Mouse (Mus musculus) bone marrow macrophage, adult 2 months (primary cell): ENCODE measurements around the gene Fosl2.

Experiments used
- CTCF ChIP-seq: IDR thresholded peaks from 2 replicates; pipeline ENCODE4 v1.5.1; 2012; ENCODE audit warnings: low read depth, mild to moderate bottlenecking, low read length, moderate library complexity
- POLR2A ChIP-seq: IDR thresholded peaks from 2 replicates; pipeline ENCODE4 v1.6.1; 2012; ENCODE audit warnings: mild to moderate bottlenecking, low read depth, low read length, borderline replicate concordance

DNA sequence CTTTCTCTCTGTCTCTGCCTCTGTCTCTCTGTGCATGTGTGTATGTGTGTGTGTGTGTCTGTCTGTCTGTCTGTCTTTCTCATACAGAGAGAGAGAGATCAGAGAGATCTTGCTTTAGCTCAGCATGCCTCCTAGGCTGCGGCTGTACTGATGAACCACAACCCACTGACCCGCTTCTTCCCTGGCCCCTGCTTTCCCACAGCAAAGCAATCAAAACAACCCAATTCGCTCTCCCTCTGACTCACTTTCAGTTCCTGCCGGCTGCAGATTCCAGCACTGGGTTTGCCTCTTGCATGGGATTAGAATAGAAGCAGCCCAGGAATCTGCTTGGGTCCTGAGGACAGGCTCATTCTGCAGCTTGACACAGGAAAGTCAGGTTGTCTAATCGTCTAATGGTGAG, 46.1 kb upstream of the Fosl2 start:
- TF ChIP-seq POLR2A (no peak), CTCF (no peak)
